Mouse (Mus musculus): Measurements from ENCODE around the gene Itga2.

GRCm38 (mm10) chr13:114843318-114843717 lies 88.6 kb downstream of the Itga2 start:
- no peak for TF ChIP-seq POLR2A (IDR thresholded peaks at IDR 0.05; ENCODE audit: extremely low read depth, insufficient read depth, low read length)
- no peak for TF ChIP-seq CTCF (IDR thresholded peaks at IDR 0.05; ENCODE audit: extremely low read depth, insufficient read depth, low read length)

Measured in cortical plate, adult 2 months (tissue).